Mouse (Mus musculus) intestine, postnatal 0 days (tissue): Measurements from ENCODE around the gene 4930402F06Rik. TPM values are rescaled to one million over a fixed set of nuclear protein-coding genes. Genes with fewer than 3 reads are reported as not detected.

Experiments used
- ATAC-seq: fragments of 200-750 bp; cut with Nextera tagmentation; 2 replicates; pipeline ENCODE4 v1.8.0; 2017; ENCODE audit warnings: mild to moderate bottlenecking, moderate TSS enrichment, moderate library complexity
- H3K27ac ChIP-seq: fragments of 300-500 bp; sonication (generic); 2 replicates; pipeline ENCODE4 v1.5.1; 2014; ENCODE audit warnings: mild to moderate bottlenecking, low read depth, low read length, moderate library complexity
- H3K27me3 ChIP-seq: fragments of 300-500 bp; sonication (generic); replicated peaks from 2 replicates; pipeline ENCODE4 v1.6.1; 2014; ENCODE audit warnings: low read length, mixed read lengths; ENCODE audit not compliant: control insufficient read depth, insufficient read depth
- H3K36me3 ChIP-seq: fragments of 300-500 bp; sonication (generic); 2 replicates; pipeline ENCODE4 v1.6.1; 2014; ENCODE audit warnings: mild to moderate bottlenecking, moderate library complexity; ENCODE audit not compliant: control insufficient read depth, insufficient read depth
- H3K4me1 ChIP-seq: fragments of 300-500 bp; sonication (generic); replicated peaks from 2 replicates; pipeline ENCODE4 v1.6.1; 2014; ENCODE audit warnings: antibody characterized with exemption, low read length, mixed read lengths; ENCODE audit not compliant: control insufficient read depth, insufficient read depth
- H3K4me2 ChIP-seq: fragments of 300-500 bp; sonication (generic); replicated peaks from 2 replicates; pipeline ENCODE4 v1.6.1; 2014; ENCODE audit warnings: low read depth, mild to moderate bottlenecking, moderate library complexity
- H3K4me3 ChIP-seq: fragments of 300-500 bp; sonication (generic); 2 replicates; pipeline ENCODE4 v1.5.1; 2014; ENCODE audit warnings: low read depth, low read length
- H3K9ac ChIP-seq: fragments of 300-500 bp; sonication (generic); 2 replicates; pipeline ENCODE4 v1.6.1; 2014; ENCODE audit warnings: mild to moderate bottlenecking, low read depth, low read length
- H3K9me3 ChIP-seq: fragments of 300-500 bp; sonication (generic); 2 replicates; pipeline ENCODE4 v1.6.1; 2016; ENCODE audit warnings: mixed run types; ENCODE audit not compliant: control insufficient read depth
- CTCF ChIP-seq: sonication (generic); IDR thresholded peaks from 2 replicates; pipeline ENCODE4 v1.5.1; 2016; ENCODE audit warnings: low read depth, mild to moderate bottlenecking, control low read depth, antibody characterized with exemption, moderate library complexity
- WGBS: fragments of 180-500 bp; shearing (Covaris S2); extraction: QIAGEN DNeasy Blood & Tissue Kit; methylation state at CpG from one replicate; pipeline ENCODE4 v1.1.7; 2014; 5-methylcytosine and 5-hydroxymethylcytosine counted together
- polyA plus RNA-seq: library from polyadenylated mRNA; unstranded; fragments of >200 nt; fragmentation: Nextera tagmentation; extraction: Ambion mirVana; gene quantifications from 2 replicates; pipeline ENCODE4 v1.2.1, GENCODE M21; 2015

Gene 4930402F06Rik
- polyA plus RNA-seq, 1 experiment from 2014 or later, result not detected

DNA sequence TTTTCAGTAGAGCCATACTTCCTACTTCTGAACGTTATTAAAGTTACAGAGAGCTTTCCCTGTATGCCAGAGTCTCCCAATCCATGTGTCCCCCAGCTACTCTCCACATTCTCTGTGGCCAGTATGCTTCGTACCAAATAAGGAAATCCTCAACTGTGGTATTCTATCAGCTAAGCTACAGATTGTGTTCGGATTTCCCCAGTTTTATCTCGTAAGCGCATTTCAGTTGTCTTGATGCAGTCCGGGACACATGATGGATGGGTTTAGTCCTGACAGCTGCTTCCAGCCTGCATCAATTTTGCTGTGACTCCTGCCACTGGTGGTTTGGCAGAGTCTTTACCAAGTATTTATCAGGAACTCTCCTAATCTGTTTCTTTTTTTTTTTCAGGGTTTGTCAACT is 19.4 kb downstream of the 4930402F06Rik start:
- Histone ChIP-seq H3K9ac (no peak overlapping the region), H3K4me3 (no peak overlapping the region), H3K4me1 (no peaks in the 10 kb centered on the region), H3K27me3 (no peaks in the 10 kb centered on the region), H3K36me3 (no peaks in the 10 kb centered on the region), H3K9me3 (no peaks in the 10 kb centered on the region), H3K4me2 (no peak overlapping the region), H3K27ac (no peak overlapping the region)
- WGBS, result 24% methylated on average over 6 of the region's 6 CpGs
- no peak for TF ChIP-seq CTCF
- no peak for ATAC-seq

DNA sequence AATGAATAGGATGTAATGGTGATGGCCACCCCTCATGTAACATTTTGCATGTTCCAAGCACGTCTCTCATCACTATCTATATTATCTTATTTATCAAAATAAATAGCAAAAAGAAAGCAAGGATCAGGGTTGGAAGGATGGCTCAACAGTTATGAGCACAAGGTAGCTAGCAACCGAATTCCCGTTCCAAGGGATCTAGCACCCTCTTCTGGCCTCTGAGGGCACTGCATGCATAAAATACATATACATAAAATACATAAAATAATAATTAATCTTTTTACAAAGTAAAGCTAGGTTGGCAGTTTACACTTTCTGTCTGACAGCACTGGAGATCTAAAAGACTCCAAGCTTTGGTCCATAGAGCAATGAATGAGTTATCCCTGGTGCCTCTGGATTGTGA is 24.0 kb downstream of the 4930402F06Rik start:
- no peaks in the 10 kb centered on the region for H3K9me3 ChIP-seq
- ATAC-seq, result no peak
- TF ChIP-seq CTCF, result peak; percentile 80
- 25% methylated on average over 3 of the region's 3 CpGs for WGBS
- H3K9ac ChIP-seq, result no peak overlapping the region
- no peak overlapping the region for H3K4me2 ChIP-seq
- no peak overlapping the region for H3K27ac ChIP-seq
- no peaks in the 10 kb centered on the region for H3K4me1 ChIP-seq
- H3K36me3 ChIP-seq, result no peaks in the 10 kb centered on the region
- no peak overlapping the region for H3K4me3 ChIP-seq
- no peaks in the 10 kb centered on the region for H3K27me3 ChIP-seq

DNA sequence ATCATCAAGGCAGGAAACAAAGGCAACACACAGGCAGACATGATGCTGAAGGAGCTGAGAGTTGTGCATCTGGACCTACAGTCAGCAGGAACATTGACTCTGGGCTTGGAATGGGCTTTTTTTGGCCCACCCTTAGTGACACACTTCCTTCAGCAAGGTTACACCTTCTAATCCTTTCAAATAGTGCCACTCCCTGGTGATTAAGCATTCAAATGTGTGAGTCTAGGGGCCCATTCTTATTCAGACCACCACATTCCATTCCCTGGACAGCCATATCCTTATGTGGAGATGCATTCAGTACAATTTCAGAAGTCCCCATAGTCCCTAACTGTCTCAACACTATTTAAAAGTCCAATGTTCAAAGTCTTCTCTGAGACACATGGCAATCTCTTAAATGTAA is 26.3 kb downstream of the 4930402F06Rik start:
- ATAC-seq, result no peak
- no peak overlapping the region for H3K4me3 ChIP-seq
- H3K27me3 ChIP-seq, result no peaks in the 10 kb centered on the region
- no peak overlapping the region for H3K4me2 ChIP-seq
- H3K27ac ChIP-seq, result no peak overlapping the region
- H3K36me3 ChIP-seq, result no peaks in the 10 kb centered on the region
- H3K4me1 ChIP-seq, result no peaks in the 10 kb centered on the region
- no peak for TF ChIP-seq CTCF
- no peak overlapping the region for H3K9ac ChIP-seq
- no peaks in the 10 kb centered on the region for H3K9me3 ChIP-seq

DNA sequence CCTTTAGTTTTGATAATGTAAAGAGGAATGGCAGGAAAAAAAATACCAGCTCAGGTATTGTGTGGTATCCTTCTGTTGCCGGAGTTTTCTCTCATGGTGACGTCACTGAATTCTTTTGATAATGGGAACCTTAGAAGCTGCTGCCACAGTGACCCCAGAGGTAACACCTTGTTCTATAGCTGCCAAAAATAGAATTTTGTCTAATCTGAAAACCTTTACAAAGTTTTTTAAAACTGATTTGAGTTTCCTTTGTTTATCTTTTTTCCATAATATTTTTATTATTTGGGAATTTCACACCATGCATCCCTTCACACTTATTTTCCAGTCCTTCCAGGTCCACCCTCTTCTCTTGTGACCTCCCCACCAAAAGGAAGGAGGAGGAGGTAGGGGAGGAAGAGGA is 29.3 kb downstream of the 4930402F06Rik start, which contains the start of gene 4930568D16Rik:
Gene 4930568D16Rik (minus strand): TSS at position 101 of the 400 bp plus-strand sequence.
- Histone ChIP-seq H3K9ac (no peak within 1 kb of the TSS), H3K4me2 (no peak within 1 kb of the TSS), H3K4me1 (no peaks in the 10 kb centered on the region), H3K27me3 (no peaks in the 10 kb centered on the region), H3K9me3 (no peaks in the 10 kb centered on the region), H3K36me3 (no peaks in the 10 kb centered on the region), H3K4me3 (no peak within 1 kb of the TSS), H3K27ac (no peak within 1 kb of the TSS)
- TF ChIP-seq CTCF, result no peak
- WGBS, result 73% methylated on average over 2 of the region's 2 CpGs
- ATAC-seq, result no peak

DNA sequence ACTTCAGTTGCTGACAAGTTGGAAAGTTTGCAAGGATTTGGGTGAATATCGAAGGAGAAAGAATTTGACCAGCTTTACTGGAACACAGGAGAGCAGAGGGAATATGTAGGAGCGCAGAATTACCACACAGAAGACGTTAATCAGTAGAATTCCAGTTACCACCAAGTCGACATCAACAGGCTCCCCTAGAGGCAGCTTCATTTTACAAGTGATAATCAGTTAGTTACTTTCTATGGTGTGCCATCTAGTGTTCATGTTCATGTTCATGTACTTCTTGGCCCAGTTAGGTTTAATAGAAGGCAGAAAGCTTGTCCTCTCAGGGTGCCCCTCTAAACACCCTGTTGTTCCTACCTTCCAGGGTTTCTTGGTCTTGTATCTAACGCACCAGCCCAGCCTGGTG is 47.8 kb downstream of the 4930402F06Rik start:
- 0 out of 2 replicates have a peak, but pooled peaks have one; percentile 22 for ATAC-seq
- no peak overlapping the region for H3K4me3 ChIP-seq
- WGBS, result 42% methylated on average over 5 of the region's 5 CpGs

DNA sequence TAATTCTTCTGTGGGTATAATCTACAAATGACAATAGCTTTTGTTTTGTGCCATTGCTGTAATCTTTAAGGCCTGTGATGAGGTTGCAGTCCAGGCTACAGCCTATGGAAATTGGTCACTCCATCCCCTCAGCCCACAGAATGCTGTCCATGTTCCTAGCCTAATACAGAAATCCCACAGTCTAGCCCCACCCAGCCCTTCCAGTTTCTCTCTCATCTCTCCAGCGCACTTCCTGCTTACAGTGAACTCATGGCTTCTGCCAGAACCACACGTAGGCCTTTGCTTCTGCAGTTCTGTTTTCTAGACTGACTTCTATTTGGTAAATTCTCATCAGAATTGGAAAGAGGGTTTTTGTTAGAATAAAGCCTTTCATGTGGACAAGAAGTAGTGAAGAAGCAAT is 51.0 kb downstream of the 4930402F06Rik start:
- no peaks in the 10 kb centered on the region for H3K36me3 ChIP-seq
- no peaks in the 10 kb centered on the region for H3K9me3 ChIP-seq
- H3K4me2 ChIP-seq, result no peak overlapping the region
- no peak overlapping the region for H3K27ac ChIP-seq
- H3K4me3 ChIP-seq, result no peak overlapping the region
- ATAC-seq, result no peak
- WGBS, result 44% methylated on average over 2 of the region's 2 CpGs
- no peak for TF ChIP-seq CTCF
- no peak overlapping the region for H3K9ac ChIP-seq
- H3K27me3 ChIP-seq, result no peaks in the 10 kb centered on the region
- H3K4me1 ChIP-seq, result no peaks in the 10 kb centered on the region

More for the DNA sequence above, 47.8 kb downstream of the 4930402F06Rik start:
- H3K9ac ChIP-seq, result no peak overlapping the region
- H3K4me1 ChIP-seq, result no peaks in the 10 kb centered on the region
- H3K4me2 ChIP-seq, result no peak overlapping the region
- no peaks in the 10 kb centered on the region for H3K36me3 ChIP-seq
- TF ChIP-seq CTCF, result peak; percentile 87
- H3K9me3 ChIP-seq, result no peaks in the 10 kb centered on the region
- H3K27ac ChIP-seq, result no peak overlapping the region
- no peaks in the 10 kb centered on the region for H3K27me3 ChIP-seq

DNA sequence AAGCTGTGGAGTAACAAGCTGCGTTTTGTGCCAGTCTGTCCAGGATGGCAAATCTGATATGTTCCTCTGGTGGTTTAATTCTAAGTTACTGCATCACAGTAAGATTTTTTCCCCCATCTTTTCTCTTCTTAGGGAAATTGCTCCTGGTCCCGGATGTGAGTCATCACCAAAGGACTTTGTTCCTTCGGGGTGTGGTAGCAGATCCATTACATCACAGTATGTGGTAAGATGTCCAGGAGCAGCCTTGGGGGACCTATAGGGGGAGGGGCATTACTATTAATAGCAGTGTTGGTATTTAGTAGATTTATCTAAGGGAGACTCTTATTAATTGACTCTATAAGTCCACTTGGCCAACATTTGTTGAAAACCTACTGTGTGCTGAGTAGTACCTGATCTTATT is 54.4 kb downstream of the 4930402F06Rik start:
- Histone ChIP-seq H3K36me3 (no peaks in the 10 kb centered on the region), H3K9ac (no peak overlapping the region), H3K4me3 (no peak overlapping the region), H3K9me3 (no peaks in the 10 kb centered on the region), H3K27ac (no peak overlapping the region), H3K27me3 (no peaks in the 10 kb centered on the region), H3K4me2 (no peak overlapping the region), H3K4me1 (peaks cover 5% of the 10 kb centered on the region; the same call in 1 of the 2 replicates)
- WGBS, result 50% methylated on average over 3 of the region's 3 CpGs
- ATAC-seq, result peak; percentile 73
- TF ChIP-seq CTCF, result no peak
